Mouse (Mus musculus) urinary bladder, postnatal 14 days (tissue): ENCODE results near the gene Flt1.

Experiments
- DNase-seq: peaks from one replicate; pipeline ENCODE4 v3.0.0; 2021; ENCODE audit warnings: low spot score

The Flt1 gene

DNA sequence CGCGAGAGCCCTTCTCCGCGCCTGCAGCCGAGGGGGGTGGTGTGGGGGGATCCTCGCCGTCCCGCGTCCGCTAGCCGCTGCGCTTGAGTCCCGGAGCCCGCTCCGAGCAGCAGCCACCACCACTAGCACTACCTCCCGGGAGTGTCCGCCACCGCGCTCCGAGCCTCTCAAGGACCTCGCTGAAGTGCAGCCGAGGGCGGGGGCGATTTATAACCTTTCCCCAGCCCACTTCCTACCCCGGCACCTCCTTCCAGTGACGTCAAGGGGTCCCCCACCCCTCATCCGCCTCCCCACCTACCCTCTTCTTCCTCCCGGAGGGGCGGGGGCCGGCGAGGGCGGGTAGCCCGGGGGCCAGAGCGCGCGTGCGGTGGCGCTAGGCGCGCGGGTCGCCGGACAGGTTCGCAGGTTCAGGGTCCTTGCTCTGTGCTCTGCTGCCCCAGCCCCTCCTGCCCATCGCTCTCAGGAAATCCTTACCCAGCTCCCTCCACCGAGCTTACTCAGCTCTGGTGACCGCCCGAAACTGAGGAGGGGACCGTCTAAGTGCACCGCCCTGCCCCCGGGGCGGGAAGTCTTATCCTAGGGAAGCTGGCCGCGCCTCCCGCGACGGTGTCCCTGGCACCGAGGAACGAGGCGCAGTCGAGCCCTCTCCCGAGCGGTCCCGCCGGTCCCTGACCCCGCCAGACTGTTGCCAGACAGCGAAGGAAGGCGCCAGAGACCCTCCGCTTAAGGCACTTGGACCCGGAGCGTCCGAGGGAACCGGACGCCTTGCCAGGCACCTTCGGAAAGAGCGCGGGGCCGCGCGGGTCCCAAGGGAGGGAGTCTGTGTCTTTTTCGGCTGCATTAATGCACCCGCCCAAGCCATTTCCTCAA lies at the start of gene Flt1:
TSS of gene Flt1 (minus strand) at position 181 of the 870 bp plus-strand sequence.
- peak; percentile 14 for DNase-seq

DNA sequence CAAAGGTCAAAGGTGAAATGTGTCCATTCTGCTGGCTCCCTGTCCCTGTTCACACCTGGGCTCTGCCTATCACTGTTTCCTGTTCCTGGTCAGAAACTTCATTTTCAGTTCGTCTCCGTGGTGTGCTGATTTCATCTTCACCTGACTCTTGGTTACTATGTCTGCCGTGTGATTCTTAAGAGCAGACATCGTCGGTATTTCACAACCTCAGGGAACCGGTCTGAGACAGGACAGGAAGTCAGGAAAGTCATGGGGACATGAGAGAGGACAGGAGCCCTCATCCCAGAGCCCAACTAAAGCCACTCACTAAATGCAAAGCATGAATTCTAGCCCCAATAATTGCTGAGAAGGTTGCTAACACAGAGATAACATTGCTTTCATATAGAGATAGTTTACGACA lies 49.4 kb upstream of the Flt1 start:
- DNase-seq = no peak

DNA sequence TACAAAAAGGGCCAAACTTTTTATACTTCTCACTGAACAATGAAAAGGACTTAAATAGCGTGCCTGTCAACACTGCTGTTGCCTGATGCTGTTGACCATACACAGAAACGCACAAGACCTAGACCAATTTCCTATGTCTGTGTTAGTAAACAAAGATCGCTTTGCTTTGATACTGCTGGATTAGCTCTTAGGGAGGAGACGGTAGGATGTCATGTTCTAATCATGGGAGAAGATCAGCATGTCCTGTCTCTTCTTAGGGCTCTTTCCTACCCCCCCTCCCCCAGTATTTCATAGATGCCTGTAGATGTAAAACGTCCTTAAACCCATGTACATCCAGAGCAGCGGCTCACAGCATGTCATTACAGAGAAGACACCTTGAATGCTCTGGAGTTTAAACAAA lies 44.1 kb upstream of the Flt1 start:
- DNase-seq = no peak

DNA sequence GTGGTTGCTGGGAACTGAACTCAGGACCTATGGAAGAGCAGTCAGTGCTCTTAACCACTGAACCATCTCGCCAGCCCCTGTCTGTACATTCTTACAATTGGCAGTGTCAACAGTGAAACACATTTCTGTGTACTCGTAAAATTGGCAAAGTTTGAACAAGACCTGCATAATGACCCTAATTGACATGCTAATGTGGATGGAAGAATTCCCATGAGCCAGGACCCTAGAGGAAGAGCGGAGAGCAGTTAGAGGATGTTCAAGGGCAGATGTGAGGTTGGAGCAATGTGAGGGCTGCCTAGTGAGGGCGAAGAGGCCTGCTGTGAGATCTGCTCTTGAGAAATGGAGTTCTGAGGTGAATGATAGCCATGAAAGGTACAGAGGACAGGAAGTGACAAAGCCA lies 38.2 kb upstream of the Flt1 start:
- DNase-seq = no peak

DNA sequence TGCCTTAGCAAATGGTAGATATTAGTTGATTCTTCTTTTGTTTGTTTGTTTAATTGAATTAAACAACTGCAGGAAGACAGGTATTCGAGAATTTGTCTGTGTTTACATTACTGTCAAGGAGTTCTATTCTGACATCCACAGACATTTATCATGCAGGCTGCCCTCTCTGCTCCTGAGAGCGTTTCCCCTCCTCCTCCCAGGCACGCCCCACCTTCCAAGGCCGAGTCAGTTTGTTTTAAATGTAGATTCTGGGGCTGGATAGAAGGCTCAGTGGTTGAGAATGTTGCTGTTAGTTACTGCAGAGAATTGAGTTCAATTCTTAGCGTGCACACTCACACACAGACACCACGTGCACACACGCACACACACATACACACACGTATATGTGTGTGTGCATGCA lies 36.2 kb upstream of the Flt1 start:
- no peak for DNase-seq

DNA sequence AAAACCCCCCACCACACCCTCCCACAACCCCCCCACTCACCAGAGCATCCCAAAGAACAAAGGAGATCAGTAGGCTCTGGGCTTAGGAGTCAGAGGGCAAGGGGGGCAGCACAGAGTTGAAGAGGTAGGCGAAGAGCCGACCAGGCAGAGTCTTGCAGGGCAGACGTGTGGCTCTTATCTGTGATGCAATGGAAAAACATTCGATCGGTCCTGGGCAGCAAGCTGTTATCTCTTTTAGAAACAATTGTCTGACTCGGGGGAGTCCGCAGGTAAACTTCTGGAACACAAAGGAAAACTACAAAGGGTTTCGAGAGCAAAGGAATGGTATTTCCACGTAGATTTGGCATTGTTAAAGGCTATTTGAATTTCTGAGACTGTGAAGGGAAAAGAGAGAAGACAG lies 35.5 kb upstream of the Flt1 start:
- no peak for DNase-seq

DNA sequence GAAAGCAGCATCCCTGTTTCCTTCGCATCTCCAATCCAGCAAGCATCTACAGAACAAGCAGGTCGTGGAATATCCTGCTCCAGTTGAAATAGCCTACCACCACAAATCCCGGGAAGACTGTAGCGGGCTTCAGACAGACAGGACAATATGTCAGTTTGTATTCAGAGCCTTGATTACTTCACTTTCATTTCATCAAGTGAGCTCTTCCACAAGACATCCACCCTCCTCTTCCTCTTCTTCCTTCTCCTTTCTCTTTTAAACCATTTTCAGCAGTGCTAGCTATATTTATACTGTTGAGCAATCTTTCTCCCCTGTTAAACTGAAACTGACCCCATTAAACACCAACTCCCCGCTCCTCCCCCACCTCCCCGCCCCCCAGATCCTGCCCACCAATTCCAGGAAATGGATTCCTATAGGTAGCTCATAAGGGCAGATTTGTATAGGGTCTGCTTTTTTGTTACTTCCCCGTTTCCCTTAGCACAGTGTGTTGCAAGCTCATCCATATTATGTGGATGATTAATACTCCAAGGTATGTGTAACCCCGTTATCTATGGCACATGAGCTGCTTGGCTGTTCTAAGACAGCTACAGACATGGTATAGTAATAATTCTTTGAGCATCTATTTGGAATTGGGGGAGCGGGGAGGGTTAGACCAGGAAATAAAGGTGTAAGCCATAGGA lies 33.0 kb upstream of the Flt1 start:
- DNase-seq = no peak

DNA sequence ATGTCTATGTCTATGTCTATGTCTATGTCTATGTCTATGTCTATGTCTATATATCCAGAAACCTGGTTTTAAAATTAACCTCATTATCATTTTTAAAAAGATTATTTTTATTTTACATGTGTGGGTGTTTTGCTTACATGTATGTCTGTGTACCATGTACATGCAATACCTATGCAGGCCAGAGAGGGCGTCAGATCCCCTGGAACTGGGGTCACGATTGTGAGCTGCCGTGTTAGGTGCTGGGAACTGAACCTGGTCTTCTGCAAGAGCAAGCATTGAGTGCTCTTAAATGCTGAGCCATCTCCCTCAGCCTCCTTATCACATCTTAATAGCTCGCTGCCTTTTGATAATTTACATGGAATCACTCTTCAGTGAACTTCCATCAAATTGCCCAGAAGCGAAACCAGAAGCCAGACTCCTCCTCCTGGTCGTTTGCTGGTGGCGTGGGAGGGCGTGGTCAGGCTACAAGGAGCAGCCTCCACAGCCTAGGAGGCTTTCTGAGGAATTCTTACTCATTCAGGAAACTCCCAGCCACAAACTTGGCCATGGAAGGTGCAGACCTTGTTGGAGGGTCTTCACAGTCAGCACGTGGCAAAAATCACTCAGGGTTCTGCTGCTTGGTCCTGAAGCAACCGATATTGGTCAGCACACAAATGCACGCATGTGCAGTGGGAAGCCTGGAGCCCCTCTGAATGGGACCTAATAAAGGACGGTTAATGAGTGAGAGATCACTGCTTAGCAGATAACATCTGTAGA lies 32.2 kb upstream of the Flt1 start:
- DNase-seq = peak; percentile 38

DNA sequence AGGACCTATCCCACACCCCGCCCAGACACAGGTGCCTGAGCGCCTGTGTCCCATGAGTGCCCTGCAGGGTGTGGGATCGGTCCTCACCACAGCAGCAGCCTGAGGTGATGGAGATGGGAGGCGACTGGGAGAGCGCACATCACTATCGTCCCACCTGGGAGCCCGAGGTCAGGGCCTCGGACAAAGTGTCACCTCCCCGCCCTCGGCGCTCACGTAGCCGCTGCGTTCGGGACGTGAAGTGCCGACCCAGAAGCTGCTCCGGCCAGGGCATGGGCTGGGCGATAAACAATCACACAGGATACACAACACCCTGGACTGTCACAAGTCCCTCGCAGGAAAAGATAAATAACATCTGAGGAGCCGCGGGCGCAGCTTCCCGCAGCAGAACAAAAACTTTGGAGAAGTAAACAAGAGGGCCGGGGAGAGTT lies 27.1 kb upstream of the Flt1 start:
- no peak for DNase-seq

DNA sequence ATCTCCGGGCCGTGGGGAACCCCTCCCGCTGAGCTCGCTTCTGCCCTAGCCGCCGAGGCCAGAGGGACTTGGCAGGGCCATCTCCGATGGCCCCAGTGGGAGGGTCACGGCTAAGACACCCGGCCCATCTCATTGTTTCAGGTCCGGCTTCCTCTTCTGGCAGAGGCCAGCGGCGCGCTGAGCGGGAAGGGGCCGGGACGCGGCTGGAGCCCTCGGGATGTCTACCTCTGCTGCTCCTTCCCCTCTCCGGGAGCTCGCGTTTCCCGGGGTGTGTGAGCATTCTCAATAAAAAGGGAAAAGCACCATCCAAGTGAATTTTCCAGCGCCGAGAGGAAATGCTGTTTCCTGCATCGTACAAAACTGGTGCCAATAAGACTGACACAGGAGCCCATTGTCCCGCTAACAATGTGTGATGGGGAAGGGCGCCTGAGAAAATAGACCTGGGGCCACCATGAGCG lies 25.9 kb upstream of the Flt1 start:
- DNase-seq = peak; percentile 9

DNA sequence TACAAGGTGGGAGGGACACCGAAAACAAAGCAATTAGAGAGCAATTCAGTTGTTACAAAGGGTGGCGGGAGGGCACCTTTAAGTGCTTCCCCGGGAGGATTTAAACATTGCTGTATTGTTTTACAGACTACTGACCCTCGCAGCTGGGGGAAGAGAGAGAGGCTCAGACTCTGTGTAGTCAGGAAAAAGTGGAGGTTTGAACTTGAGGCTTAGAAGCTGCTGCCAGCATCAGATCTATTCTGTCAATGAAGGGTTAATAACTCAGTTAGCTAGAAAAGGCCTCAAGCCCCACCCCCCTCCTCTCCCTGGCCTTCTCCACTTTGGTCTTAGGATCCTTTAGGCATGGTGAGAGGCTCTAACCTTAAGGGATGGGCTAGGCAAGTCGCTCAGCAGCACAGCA lies 24.2 kb upstream of the Flt1 start:
- DNase-seq = no peak

DNA sequence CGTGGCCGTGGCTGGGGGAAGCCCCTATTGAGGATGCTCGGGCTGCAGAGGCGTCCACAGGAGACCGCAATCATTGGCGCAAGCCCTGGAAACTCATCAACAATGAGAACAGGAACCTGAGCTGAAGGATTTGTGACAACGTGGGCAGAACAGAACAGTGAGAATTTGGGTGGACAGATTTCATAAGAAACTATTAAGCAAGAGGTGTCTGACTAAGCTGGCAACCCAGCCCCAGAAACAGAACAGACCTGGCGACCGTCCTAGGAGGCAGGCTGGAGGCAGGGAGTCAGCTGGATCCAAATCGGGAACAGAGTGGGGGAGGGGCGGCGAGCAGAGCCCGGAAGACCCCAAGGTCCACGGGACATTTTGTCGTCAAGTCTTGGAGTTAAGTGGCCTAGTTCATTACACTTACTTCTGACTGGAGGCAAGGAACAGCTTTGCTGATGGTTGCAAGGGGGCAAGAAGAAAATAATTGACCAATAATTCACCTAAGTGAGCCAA lies 22.3 kb upstream of the Flt1 start:
- peak; percentile 67 for DNase-seq

DNA sequence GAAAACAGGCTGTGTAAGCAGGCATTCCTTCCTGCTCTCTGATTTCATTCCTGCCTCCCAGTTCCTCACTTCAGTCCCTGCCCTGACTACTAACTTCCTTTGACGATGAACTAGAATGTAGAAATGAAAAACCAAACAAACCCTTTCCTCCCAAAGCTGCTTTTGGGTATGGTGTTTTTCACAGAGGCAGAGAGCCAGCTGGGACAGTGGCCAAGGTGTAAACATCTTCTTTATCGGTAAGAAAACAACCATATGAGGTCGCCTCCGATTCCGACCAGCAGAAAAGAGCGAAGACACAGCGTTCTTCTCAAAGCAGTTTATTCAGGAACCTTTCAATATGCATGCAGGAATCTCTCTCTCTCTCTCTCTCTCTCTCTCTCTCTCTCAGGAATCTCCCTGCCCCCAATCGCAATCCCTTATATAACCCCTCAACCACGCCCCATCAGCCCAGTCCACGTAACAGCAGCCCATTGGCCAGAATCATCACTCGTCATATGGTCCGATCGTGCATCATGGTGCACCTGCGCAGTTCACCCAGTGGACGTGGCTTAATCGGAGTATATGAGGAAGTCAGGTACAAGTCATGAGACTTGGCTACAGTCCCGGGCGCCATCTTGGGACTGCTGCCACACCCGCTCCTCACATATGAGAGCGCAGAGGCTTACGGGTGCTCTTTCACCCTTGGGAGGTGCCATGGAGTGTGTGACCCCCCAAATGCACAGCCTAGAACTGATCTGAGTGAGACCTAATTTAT lies 19.3 kb upstream of the Flt1 start:
- no peak for DNase-seq

DNA sequence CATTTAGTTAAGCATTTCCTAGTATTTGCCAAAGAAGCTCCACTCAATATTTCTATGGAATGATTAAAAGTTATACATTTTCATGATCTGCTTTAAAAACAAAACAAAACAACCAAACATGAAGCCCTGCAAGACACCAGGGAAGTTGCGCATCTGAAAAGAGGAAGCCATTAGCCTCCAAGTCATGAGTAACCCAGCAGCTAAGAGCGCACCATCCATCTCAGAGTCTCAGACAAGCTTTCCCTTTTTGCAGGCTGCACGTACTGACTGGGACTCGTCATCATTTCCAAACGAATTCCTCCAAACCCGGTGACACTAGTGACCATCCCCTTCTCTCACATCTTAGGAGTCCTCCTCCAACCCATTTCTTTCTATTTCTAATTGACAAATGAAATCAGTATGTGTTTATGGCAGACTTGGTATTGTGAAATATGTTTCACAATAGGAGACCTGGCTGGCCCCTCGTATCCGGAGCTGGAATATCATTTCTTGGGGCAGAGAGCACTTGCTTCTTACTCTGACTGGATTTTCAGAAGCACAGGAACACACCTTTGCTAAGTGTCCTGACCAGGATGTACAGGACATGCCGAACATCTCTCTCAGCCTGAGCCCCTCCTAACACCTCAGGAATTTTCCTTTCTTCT lies 16.8 kb upstream of the Flt1 start:
- no peak for DNase-seq

DNA sequence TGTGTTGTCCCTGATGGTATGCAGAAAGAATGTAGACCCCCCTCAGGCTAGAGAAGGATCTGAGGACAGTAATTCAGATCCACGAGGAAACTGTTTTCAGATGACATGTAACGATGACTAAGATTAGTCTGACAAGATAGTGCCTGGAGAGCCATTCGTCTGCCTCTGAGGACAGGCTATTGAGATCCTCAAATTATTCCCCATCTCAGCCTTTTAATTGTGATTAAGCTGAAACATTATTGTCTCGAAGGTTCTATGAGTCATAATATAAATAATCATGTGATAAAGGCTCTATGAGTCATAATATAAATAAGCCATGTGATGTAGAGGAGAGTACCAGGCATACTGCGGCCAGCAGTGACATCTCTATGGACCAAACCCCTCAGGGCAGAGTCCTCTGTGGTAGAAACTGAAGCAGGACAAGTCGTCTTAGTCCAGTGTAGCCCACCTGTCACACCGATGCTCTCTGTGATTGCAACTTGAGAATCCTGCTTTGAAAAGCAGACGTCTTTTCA lies 11.0 kb upstream of the Flt1 start:
- DNase-seq = no peak

DNA sequence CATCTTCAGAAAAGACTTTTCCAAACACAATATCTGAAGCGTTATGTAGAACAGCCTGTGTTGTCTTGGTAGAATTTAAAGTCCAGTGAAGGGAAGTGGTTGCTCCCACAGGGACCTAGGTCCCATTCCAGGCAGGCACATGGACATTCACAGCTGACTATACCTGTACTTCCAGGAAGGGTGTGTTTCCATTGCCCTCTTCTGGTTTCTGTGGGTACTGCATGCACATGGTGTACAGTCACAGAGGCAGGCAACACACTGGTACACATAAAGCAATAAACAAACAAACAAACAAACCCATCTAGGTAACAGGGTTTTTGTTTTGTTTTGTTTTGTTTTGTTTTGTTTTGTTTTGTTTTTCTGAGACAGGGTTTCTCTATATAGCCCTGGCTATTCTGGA lies 7.9 kb upstream of the Flt1 start:
- DNase-seq = no peak

DNA sequence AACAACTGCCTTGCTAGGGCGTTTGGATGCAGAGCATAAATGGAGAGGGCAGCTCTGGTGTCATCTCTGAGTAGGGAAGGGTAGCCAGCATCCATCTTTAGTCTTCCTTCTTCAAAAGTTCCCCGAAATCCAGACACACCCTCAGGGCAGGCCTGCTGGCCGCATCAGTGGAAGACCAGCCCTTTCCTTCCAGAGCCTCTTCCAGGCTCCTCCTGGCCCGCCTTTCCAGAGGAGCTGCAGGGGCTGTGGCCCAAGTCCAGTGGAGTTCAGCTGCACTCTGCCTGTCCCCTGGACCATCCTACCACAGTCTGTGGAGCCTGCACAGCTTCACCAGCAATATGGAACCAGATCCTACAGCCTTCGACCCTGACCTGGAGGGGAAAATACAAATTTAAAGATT lies 7.1 kb upstream of the Flt1 start:
- DNase-seq = no peak

DNA sequence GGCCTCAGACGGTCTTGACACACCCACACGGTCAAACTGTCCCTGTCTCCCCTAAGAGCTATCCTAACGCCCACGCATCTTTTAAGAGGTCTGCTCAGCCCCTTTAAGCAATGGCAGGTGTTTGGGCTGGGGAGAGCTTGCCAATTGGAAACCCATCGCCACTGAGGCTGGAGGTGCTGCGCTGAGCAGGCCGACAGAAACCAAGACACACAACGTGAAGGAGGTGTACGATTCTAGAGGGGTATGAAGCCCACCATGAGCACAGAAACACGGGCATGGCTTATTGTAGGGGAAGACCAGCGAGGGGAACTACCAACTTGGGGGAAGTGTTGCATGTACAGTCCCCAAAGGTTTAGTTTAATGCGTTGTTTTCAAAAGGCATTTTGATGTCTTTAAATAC lies 1.7 kb upstream of the Flt1 start:
- no peak for DNase-seq

DNA sequence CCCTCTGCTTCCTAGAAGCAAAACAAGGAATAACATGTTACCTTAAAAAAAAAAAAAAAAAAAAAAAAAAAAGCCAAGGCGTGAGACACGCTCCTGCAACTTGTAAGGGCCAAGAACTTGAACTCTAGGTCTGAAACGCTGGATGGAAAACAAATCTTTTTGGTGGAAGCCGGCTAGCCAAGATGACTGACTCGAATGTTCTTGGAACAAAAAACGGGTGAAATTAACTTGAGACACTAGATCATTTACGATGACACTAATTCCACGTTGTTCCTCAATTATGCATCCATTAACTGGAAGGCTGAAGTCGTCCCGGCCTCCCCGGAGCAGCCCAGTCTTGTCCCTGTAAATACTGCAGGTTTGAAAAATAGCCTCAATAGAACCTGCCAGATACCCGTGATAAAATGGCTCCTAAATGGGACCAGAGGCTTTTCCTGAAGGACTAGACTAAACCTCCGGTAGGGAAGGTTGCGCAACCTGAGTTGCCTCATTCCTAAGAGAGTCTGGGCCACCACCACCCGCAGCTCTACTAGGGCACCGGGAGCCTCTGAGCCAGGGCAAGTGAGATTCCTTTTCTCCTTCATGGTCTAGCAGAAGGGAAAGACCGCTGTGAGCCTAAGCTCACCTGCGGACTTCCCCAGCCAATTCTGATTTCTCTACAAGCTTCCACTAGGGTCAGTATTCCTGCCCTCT lies 1.0 kb upstream of the Flt1 start:
- DNase-seq = peak; percentile 16
